Mouse (Mus musculus): ENCODE results near the gene Slc44a2. TPM values are rescaled to one million over a fixed set of nuclear protein-coding genes. Genes with fewer than 3 reads are reported as not detected.
"Not testable (repeated sequence)": the region's sequence is repeated elsewhere in the genome, so short reads cannot be mapped to it uniquely, and the experiment has no call there.

The Slc44a2 gene
- total RNA-seq (2021): 100 to 1,000 TPM; 117 to 128 TPM
- long read RNA-seq, experiment 1, full-length matches to known transcripts: 53 of 128 reads
- long read RNA-seq, experiment 1, partial matches to known transcripts: 9 of 128 reads
- long read RNA-seq, experiment 1, other reads (novel, unspliced or antisense): 66 of 128 reads
- long read RNA-seq, experiment 2, transcript Slc44a2-201 (22 exons, 3,456 nt): major isoform, 116 of 280 reads
- long read RNA-seq, experiment 2, transcript Slc44a2-210 (22 exons, 3,478 nt): minor isoform, 29 of 280 reads
- long read RNA-seq, experiment 2, partial matches to known transcripts: 14 of 280 reads
- long read RNA-seq, experiment 2, other reads (novel, unspliced or antisense): 121 of 280 reads

- DNase-seq: peak; percentile 86
These were observed at the start of gene Slc44a2 for GRCm38 (mm10) chr9:21320619-21321512. Gene Slc44a2, plus strand, starts transcription at chr9:21320698.

- no peak for DNase-seq
These were observed 48.1 kb upstream of the Slc44a2 start for GRCm38 (mm10) chr9:21272391-21272790.

- DNase-seq: no peak
These were observed 47.4 kb upstream of the Slc44a2 start for GRCm38 (mm10) chr9:21273094-21273493.

- no peak for DNase-seq
These were observed 46.8 kb upstream of the Slc44a2 start for GRCm38 (mm10) chr9:21273520-21274228.

GRCm38 (mm10) chr9:21274336-21274735, 46.2 kb upstream of the Slc44a2 start:
- DNase-seq: no peak

GRCm38 (mm10) chr9:21275013-21275710, 45.3 kb upstream of the Slc44a2 start:
- no peak for DNase-seq

GRCm38 (mm10) chr9:21275727-21276126, 44.8 kb upstream of the Slc44a2 start:
- no peak for DNase-seq

GRCm38 (mm10) chr9:21276307-21276706, 44.2 kb upstream of the Slc44a2 start:
- DNase-seq: no peak

- no peak for DNase-seq
These were observed 42.7 kb upstream of the Slc44a2 start for GRCm38 (mm10) chr9:21277776-21278175.

- no peak for DNase-seq
These were observed 36.9 kb upstream of the Slc44a2 start for GRCm38 (mm10) chr9:21283591-21283990.

- no peak for DNase-seq
These were observed 36.5 kb upstream of the Slc44a2 start for GRCm38 (mm10) chr9:21283994-21284393.

GRCm38 (mm10) chr9:21286753-21287152, 33.7 kb upstream of the Slc44a2 start:
- no peak for DNase-seq

GRCm38 (mm10) chr9:21287571-21288402, 32.7 kb upstream of the Slc44a2 start, which contains the start of gene Kri1:
Gene Kri1, minus strand, starts transcription at chr9:21287969.
- DNase-seq: peak; percentile 98

- DNase-seq: no peak
These were observed 31.8 kb upstream of the Slc44a2 start for GRCm38 (mm10) chr9:21288404-21289336.

- no peak for DNase-seq
These were observed 31.2 kb upstream of the Slc44a2 start for GRCm38 (mm10) chr9:21289337-21289671.

GRCm38 (mm10) chr9:21290589-21290988, 29.9 kb upstream of the Slc44a2 start:
- DNase-seq: no peak

- peak; percentile 100 for DNase-seq
These were observed 29.3 kb upstream of the Slc44a2 start, which contains the start of gene Cdkn2d for GRCm38 (mm10) chr9:21291022-21291787. Gene Cdkn2d, minus strand, starts transcription at chr9:21291407.

- not testable (repeated sequence) for DNase-seq
These were observed 28.6 kb upstream of the Slc44a2 start for GRCm38 (mm10) chr9:21291868-21292267.

- DNase-seq: no peak
These were observed 28.2 kb upstream of the Slc44a2 start for GRCm38 (mm10) chr9:21292271-21292670.

Measured in gastrocnemius, postnatal 25 days (tissue).